Mouse (Mus musculus) liver, embryonic 14 days (tissue): ENCODE measurements around the gene Nyx. TPM values are rescaled to one million over a fixed set of nuclear protein-coding genes. Genes with fewer than 3 reads are reported as not detected.

Experiments used
- polyA plus RNA-seq: library from polyadenylated mRNA; depleted of rRNA; stranded (reverse); fragments of >200 nt; gene quantifications from 2 replicates; pipeline ENCODE4 v1.2.3, GENCODE M21; 2012; rRNA removed

Gene Nyx
- 0.01 and 0.02 TPM in 2 replicates for polyA plus RNA-seq

DNA sequence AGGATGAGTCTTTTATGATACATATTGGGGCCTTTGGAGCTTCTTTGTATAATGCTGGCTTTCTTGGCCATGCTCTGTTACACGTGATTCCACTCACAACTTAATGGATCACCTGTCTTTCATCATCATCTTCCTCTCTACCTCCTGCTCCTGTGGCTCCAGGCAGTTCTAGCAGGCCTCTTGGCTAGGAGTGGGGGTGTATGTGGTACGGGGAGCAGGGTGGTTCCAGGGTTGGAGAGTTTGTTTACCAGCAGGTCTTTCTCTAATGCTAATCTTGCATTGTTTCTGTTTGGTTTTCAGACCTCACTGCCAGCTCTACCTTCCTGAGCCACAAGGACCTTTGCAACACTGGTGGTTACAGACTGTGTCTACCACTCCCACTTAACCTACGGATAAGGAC lies at the start of gene Nyx:
Gene Nyx (plus strand): TSS at position 301 of the 400 bp plus-strand sequence.

Other genes starting within 250 kb of the Nyx start
- gene Ddx3x, start 185.1 kb upstream of the Nyx start, polyA plus RNA-seq, result 42.8 and 44.1 TPM in 2 replicates
- 0.06 and 0.09 TPM in 2 replicates for gene Gpr34, start 166.0 kb downstream of the Nyx start, polyA plus RNA-seq
- gene Gpr82, start 195.3 kb downstream of the Nyx start, polyA plus RNA-seq, result not detected in 2 replicates